Mouse (Mus musculus): ENCODE data around the gene Lmcd1. TPM values are rescaled to one million over a fixed set of nuclear protein-coding genes. Genes with fewer than 3 reads are reported as not detected.

Lmcd1 gene
- polyA plus RNA-seq (2014; fragmentation: Illumina TruSeq; extraction: RNeasy Lipid Tissue Mini Kit (QIAGEN cat#74804); ENCODE audit: low read depth, low replicate concordance): 13.9 TPM

DNA sequence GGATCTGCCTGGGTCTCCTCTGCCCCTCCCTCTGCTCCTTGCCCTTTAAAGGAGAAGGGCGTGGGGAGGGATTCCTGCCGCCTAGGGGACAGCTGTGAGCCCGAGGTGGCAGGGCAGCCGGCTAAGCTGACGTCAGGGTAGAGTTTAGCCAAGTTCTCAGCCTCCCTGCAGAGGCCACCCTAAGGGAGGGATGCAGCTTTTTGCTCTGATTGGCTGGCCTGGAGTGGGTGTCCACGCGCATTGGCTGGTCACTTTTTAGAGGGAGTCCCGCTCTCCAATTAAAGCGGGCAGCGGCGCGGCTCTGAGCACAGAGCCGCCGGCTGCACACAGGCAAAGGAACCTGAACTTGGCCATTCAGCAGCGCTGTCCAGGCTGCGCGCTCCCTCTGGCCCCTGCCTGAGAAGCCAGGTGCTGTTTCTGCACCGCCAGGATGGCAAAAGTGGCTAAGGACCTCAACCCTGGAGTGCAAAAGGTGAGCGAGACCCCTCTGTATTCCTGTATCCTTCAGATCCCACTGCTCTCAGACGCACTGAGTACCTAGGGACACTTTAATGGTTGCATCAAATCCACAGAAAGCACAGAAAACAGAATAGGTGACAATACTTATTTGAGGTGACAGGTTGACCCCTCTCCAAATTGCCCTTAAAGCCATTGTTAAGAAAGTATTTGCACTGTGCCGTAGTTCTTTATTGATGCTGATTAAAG is at the start of gene Lmcd1:
Gene Lmcd1, plus strand, starts transcription at position 258 of the 705 bp plus-strand sequence.

Other genes with a start within 250 kb of the Lmcd1 start
- 1.3 TPM for gene Ssu2, start 114.3 kb downstream of the Lmcd1 start, polyA plus RNA-seq (2014; fragmentation: Illumina TruSeq; extraction: RNeasy Lipid Tissue Mini Kit (QIAGEN cat#74804); ENCODE audit: low read depth, low replicate concordance)
- gene Cav3, start 185.7 kb downstream of the Lmcd1 start, polyA plus RNA-seq (2014; fragmentation: Illumina TruSeq; extraction: RNeasy Lipid Tissue Mini Kit (QIAGEN cat#74804); ENCODE audit: low read depth, low replicate concordance): 2.4 TPM
- 30.0 TPM for gene Oxtr, start 216.2 kb downstream of the Lmcd1 start, polyA plus RNA-seq (2014; fragmentation: Illumina TruSeq; extraction: RNeasy Lipid Tissue Mini Kit (QIAGEN cat#74804); ENCODE audit: low read depth, low replicate concordance)

Measured in adipose tissue, adult 10 weeks (tissue).